Mouse (Mus musculus): Measurements from ENCODE around the gene Usp2.

DNA sequence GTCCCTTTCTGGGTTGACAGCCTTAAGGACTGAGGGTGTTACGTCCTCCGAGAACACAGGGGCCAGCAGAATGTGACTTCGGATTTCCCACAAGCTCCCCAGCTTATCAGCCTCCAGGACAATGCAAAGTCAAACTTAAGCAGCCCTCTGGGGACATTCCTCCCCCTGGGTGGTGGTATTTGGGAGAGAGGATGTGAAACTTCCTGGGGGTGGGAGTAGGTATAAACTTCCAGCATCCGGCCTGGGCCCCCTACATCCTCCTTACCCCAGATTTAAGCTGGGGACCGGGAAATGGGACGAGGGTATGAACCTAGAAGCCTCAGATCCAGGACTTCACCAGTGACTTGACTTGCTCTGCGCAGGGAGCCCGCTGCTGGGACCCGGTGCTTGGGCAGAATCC, 62.8 kb downstream of the Usp2 start:
- no peak for TF ChIP-seq GATA1 (IDR thresholded peaks at IDR 0.05; ENCODE audit: borderline replicate concordance, low read length)
- TF ChIP-seq FLI1 (IDR thresholded peaks at IDR 0.05; ENCODE audit: low read length) = no peak
